Mouse (Mus musculus) T-helper 1 cell (primary cell): ENCODE data around the gene Gm4307.
"Not testable (repeated sequence)": the region's sequence is repeated elsewhere in the genome, so short reads cannot be mapped to it uniquely, and the experiment has no call there.

Experiments used
- in situ Hi-C: fragments of 300-600 bp; cut with MboI, MseI; formaldehyde crosslinking; loops from one replicate; pipeline ENCODE4 v1.15.1; 2025; ENCODE audit warnings: high pct_unique_total_duplicates

Gene Gm4307

GRCm38 (mm10) chr10:100361038-100361437 is at the start of gene Gm4307:
TSS of gene Gm4307 (plus strand) at chr10:100361338.
- in situ Hi-C loops = not testable (repeated sequence)

- in situ Hi-C loops = not testable (repeated sequence)
Measured at GRCm38 (mm10) chr10:100335376-100335775, 25.8 kb upstream of the Gm4307 start, which contains the start of gene Gm4301. TSS of gene Gm4301 (plus strand) at chr10:100335676.

GRCm38 (mm10) chr10:100340536-100340935 is 20.6 kb upstream of the Gm4307 start, which contains the start of gene Gm4302:
TSS of gene Gm4302 (plus strand) at chr10:100340836.
- in situ Hi-C loops = not testable (repeated sequence)

GRCm38 (mm10) chr10:100345672-100346071 is 15.5 kb upstream of the Gm4307 start, which contains the start of gene Gm4303:
TSS of gene Gm4303 (plus strand) at chr10:100345972.
- in situ Hi-C loops = not testable (repeated sequence)

GRCm38 (mm10) chr10:100350793-100351192 is 10.3 kb upstream of the Gm4307 start, which contains the start of gene Gm4305:
TSS of gene Gm4305 (plus strand) at chr10:100351093.
- in situ Hi-C loops = not testable (repeated sequence)

GRCm38 (mm10) chr10:100356841-100357240 is 4.3 kb upstream of the Gm4307 start:
- in situ Hi-C loops = not testable (repeated sequence)

- in situ Hi-C loops = not testable (repeated sequence)
Measured at GRCm38 (mm10) chr10:100382460-100382859, 21.3 kb downstream of the Gm4307 start, which contains the start of gene Gm4312. TSS of gene Gm4312 (minus strand) at chr10:100382560.

GRCm38 (mm10) chr10:100402301-100402700 is 41.2 kb downstream of the Gm4307 start:
- in situ Hi-C loops = not testable (repeated sequence)
